Mouse (Mus musculus): ENCODE results near the gene Gm6904.

DNA sequence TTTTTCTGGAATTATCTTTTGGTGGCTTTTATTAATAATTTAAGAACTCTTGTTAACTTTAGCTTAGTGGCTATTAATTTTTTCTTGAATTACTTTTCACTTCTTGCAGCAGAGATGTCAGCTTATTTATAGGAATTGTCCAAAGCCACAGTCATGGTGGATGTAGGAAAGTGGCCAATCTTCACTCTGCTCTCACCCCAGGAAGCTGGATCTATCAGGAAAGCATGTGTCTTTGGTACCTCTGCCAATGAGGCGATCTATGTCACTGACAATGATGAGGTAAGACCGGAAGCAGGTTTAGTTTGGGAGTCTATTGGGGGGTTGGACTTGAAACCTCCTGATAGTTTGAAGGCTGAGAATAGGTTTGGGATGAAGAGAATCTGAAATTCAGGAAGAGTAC is 50.2 kb downstream of the Gm6904 start:
- TF ChIP-seq POLR2A (IDR thresholded peaks at IDR 0.05; ENCODE audit: low read depth, low read length), result no peak
- TF ChIP-seq CTCF (IDR thresholded peaks at IDR 0.05; ENCODE audit: extremely low read depth, insufficient read length, insufficient replicate concordance, low read depth, low read length), result no peak
